Mouse (Mus musculus) limb, embryonic 10.5 days (tissue): ENCODE results near the gene F10. TPM values are rescaled to one million over a fixed set of nuclear protein-coding genes. Genes with fewer than 3 reads are reported as not detected.

Experiments
- DNase-seq: peaks from one replicate; pipeline ENCODE4 v3.0.0-alpha.2; 2017; ENCODE audit warnings: low spot score
- H3K27ac ChIP-seq: fragments of 300-500 bp; sonication (generic); 2 replicates; pipeline ENCODE4 v1.5.1; 2016; ENCODE audit warnings: mild to moderate bottlenecking
- H3K27me3 ChIP-seq: fragments of 300-500 bp; sonication (generic); 2 replicates; pipeline ENCODE4 v1.6.1; 2016; ENCODE audit warnings: low read depth, mild to moderate bottlenecking; ENCODE audit not compliant: poor library complexity, severe bottlenecking
- H3K36me3 ChIP-seq: fragments of 300-500 bp; sonication (generic); 2 replicates; pipeline ENCODE4 v1.6.1; 2016; ENCODE audit warnings: mild to moderate bottlenecking, moderate library complexity
- H3K4me1 ChIP-seq: fragments of 300-500 bp; sonication (generic); 2 replicates; pipeline ENCODE4 v1.6.1; 2016
- H3K4me3 ChIP-seq: fragments of 300-500 bp; sonication (generic); 2 replicates; pipeline ENCODE4 v1.5.1; 2016; ENCODE audit warnings: mild to moderate bottlenecking, moderate library complexity
- H3K9me3 ChIP-seq: fragments of 300-500 bp; sonication (generic); replicated peaks from 2 replicates; pipeline ENCODE4 v1.6.1; 2016; ENCODE audit warnings: mild to moderate bottlenecking
- WGBS: fragments of 180-500 bp; shearing (Covaris S2); methylation state at CpG from one replicate; pipeline ENCODE4 v1.1.7; 2016; 5-methylcytosine and 5-hydroxymethylcytosine counted together
- polyA plus RNA-seq: library from polyadenylated mRNA; unstranded; fragments of >200 nt; fragmentation: Nextera tagmentation; extraction: Ambion mirVana; gene quantifications from 2 replicates; pipeline ENCODE4 v1.2.1, GENCODE M21; 2016

F10 gene
- 0.53 and 0.64 TPM in 2 replicates for polyA plus RNA-seq

- no peaks in the 10 kb centered on the region for H3K27me3 ChIP-seq
- peak within 1 kb of the TSS; percentile 38; the same call in 1 of the 2 replicates for H3K27ac ChIP-seq
- no peaks in the 10 kb centered on the region for H3K9me3 ChIP-seq
- no peaks in the 10 kb centered on the region for H3K36me3 ChIP-seq
- H3K4me3 ChIP-seq, result no peak within 1 kb of the TSS
- WGBS, result 74% methylated on average over 7 of the region's 7 CpGs
- DNase-seq, result no peak
- H3K4me1 ChIP-seq, result peaks cover 14% of the 10 kb centered on the region
Measured at GRCm38 (mm10) chr8:13037015-13037414, at the start of gene F10. TSS of gene F10 (plus strand) at chr8:13037308.

GRCm38 (mm10) chr8:12987571-12987970 lies 49.5 kb upstream of the F10 start:
- no peaks in the 10 kb centered on the region for H3K36me3 ChIP-seq
- 86% methylated on average over 8 of the region's 8 CpGs for WGBS
- DNase-seq, result no peak
- H3K4me3 ChIP-seq, result no peak overlapping the region
- H3K4me1 ChIP-seq, result peaks cover 5% of the 10 kb centered on the region; the same call in 1 of the 2 replicates
- H3K27ac ChIP-seq, result no peak overlapping the region
- H3K9me3 ChIP-seq, result no peaks in the 10 kb centered on the region
- no peaks in the 10 kb centered on the region for H3K27me3 ChIP-seq

- WGBS, result 83% methylated on average over 13 of the region's 13 CpGs
- no peaks in the 10 kb centered on the region for H3K36me3 ChIP-seq
- no peak overlapping the region for H3K27ac ChIP-seq
- H3K9me3 ChIP-seq, result no peaks in the 10 kb centered on the region
- peaks cover 9% of the 10 kb centered on the region; the same call in 1 of the 2 replicates for H3K4me1 ChIP-seq
- no peak overlapping the region for H3K4me3 ChIP-seq
- DNase-seq, result no peak
- H3K27me3 ChIP-seq, result no peaks in the 10 kb centered on the region
Measured at GRCm38 (mm10) chr8:12988722-12989430, 48.2 kb upstream of the F10 start.

GRCm38 (mm10) chr8:12991411-12991810 lies 45.7 kb upstream of the F10 start:
- 86% methylated on average over 10 of the region's 10 CpGs for WGBS
- Histone ChIP-seq H3K27me3 (no peaks in the 10 kb centered on the region), H3K27ac (no peak overlapping the region), H3K4me3 (no peak overlapping the region), H3K4me1 (peaks cover 13% of the 10 kb centered on the region), H3K36me3 (no peaks in the 10 kb centered on the region; the same call in 1 of the 2 replicates), H3K9me3 (no peaks in the 10 kb centered on the region)
- no peak for DNase-seq

- 75% methylated on average over 5 of the region's 5 CpGs for WGBS
- Histone ChIP-seq H3K27ac (no peak overlapping the region), H3K9me3 (no peaks in the 10 kb centered on the region), H3K4me1 (peaks cover 28% of the 10 kb centered on the region), H3K27me3 (no peaks in the 10 kb centered on the region), H3K4me3 (no peak overlapping the region), H3K36me3 (peaks cover under 1% of the 10 kb centered on the region; the same call in 1 of the 2 replicates)
- no peak for DNase-seq
Measured at GRCm38 (mm10) chr8:12994468-12994867, 42.6 kb upstream of the F10 start.

- no peak for DNase-seq
- H3K9me3 ChIP-seq, result no peaks in the 10 kb centered on the region
- H3K36me3 ChIP-seq, result peaks cover 5% of the 10 kb centered on the region
- H3K27ac ChIP-seq, result no peak overlapping the region
- no peak overlapping the region for H3K4me3 ChIP-seq
- no peaks in the 10 kb centered on the region for H3K27me3 ChIP-seq
- 86% methylated on average over 5 of the region's 5 CpGs for WGBS
- H3K4me1 ChIP-seq, result peaks cover 28% of the 10 kb centered on the region
Measured at GRCm38 (mm10) chr8:12995481-12995880, 41.6 kb upstream of the F10 start.

- peak; percentile 35 for DNase-seq
- Histone ChIP-seq H3K27ac (peak overlapping the region; percentile 71), H3K9me3 (no peaks in the 10 kb centered on the region), H3K27me3 (no peaks in the 10 kb centered on the region), H3K4me3 (no peak overlapping the region), H3K4me1 (peaks cover 28% of the 10 kb centered on the region), H3K36me3 (peaks cover 17% of the 10 kb centered on the region)
- WGBS, result 25% methylated on average over 8 of the region's 8 CpGs
Measured at GRCm38 (mm10) chr8:12996831-12997275, 40.3 kb upstream of the F10 start.

GRCm38 (mm10) chr8:12998331-12998730 lies 38.8 kb upstream of the F10 start:
- H3K4me3 ChIP-seq, result no peak overlapping the region
- 78% methylated on average over 7 of the region's 8 CpGs for WGBS
- H3K27ac ChIP-seq, result no peak overlapping the region
- peaks cover 24% of the 10 kb centered on the region for H3K36me3 ChIP-seq
- no peaks in the 10 kb centered on the region for H3K9me3 ChIP-seq
- no peak for DNase-seq
- H3K4me1 ChIP-seq, result peaks cover 19% of the 10 kb centered on the region
- H3K27me3 ChIP-seq, result no peaks in the 10 kb centered on the region

- DNase-seq, result no peak
- H3K27ac ChIP-seq, result no peak overlapping the region
- peaks cover 31% of the 10 kb centered on the region for H3K36me3 ChIP-seq
- 87% methylated on average over 9 of the region's 9 CpGs for WGBS
- H3K9me3 ChIP-seq, result no peaks in the 10 kb centered on the region
- H3K4me1 ChIP-seq, result peaks cover 19% of the 10 kb centered on the region
- no peak overlapping the region for H3K4me3 ChIP-seq
- no peaks in the 10 kb centered on the region for H3K27me3 ChIP-seq
Measured at GRCm38 (mm10) chr8:12999793-13000192, 37.3 kb upstream of the F10 start.

GRCm38 (mm10) chr8:13007458-13007857 lies 29.6 kb upstream of the F10 start:
- 0 out of 2 replicates have a peak, but pooled peaks cover 4% of the 10 kb centered on the region for H3K4me1 ChIP-seq
- no peaks in the 10 kb centered on the region for H3K27me3 ChIP-seq
- no peak for DNase-seq
- 56% methylated on average over 4 of the region's 4 CpGs for WGBS
- no peaks in the 10 kb centered on the region for H3K9me3 ChIP-seq
- no peak overlapping the region for H3K27ac ChIP-seq
- no peak overlapping the region for H3K4me3 ChIP-seq
- H3K36me3 ChIP-seq, result peaks cover 28% of the 10 kb centered on the region

- Histone ChIP-seq H3K27ac (no peak overlapping the region), H3K36me3 (peaks cover 31% of the 10 kb centered on the region), H3K27me3 (no peaks in the 10 kb centered on the region), H3K4me3 (no peak overlapping the region), H3K4me1 (0 out of 2 replicates have a peak, but pooled peaks cover 4% of the 10 kb centered on the region), H3K9me3 (no peaks in the 10 kb centered on the region)
- 62% methylated on average over 4 of the region's 4 CpGs for WGBS
- no peak for DNase-seq
Measured at GRCm38 (mm10) chr8:13010313-13010712, 26.8 kb upstream of the F10 start.

GRCm38 (mm10) chr8:13019560-13019959 lies 17.5 kb upstream of the F10 start:
- DNase-seq, result no peak
- Histone ChIP-seq H3K9me3 (no peaks in the 10 kb centered on the region), H3K27ac (no peak overlapping the region), H3K27me3 (no peaks in the 10 kb centered on the region), H3K36me3 (0 out of 2 replicates have a peak, but pooled peaks cover 3% of the 10 kb centered on the region), H3K4me3 (no peak overlapping the region), H3K4me1 (no peaks in the 10 kb centered on the region)
- WGBS, result 60% methylated on average over 4 of the region's 4 CpGs

GRCm38 (mm10) chr8:13021830-13022229 lies 15.3 kb upstream of the F10 start:
- DNase-seq, result no peak
- H3K27ac ChIP-seq, result no peak overlapping the region
- H3K4me1 ChIP-seq, result peaks cover 10% of the 10 kb centered on the region
- no peaks in the 10 kb centered on the region for H3K9me3 ChIP-seq
- WGBS, result 92% methylated on average over 8 of the region's 8 CpGs
- H3K36me3 ChIP-seq, result no peaks in the 10 kb centered on the region
- H3K27me3 ChIP-seq, result no peaks in the 10 kb centered on the region
- no peak overlapping the region for H3K4me3 ChIP-seq
